Mouse (Mus musculus) large intestine, adult 2 months (tissue): ENCODE measurements around the gene Elf2. TPM values are rescaled to one million over a fixed set of nuclear protein-coding genes. Genes with fewer than 3 reads are reported as not detected.

ENCODE experiments used
- DNase-seq: peaks from one replicate; pipeline ENCODE4 v3.0.0-alpha.2; 2012; ENCODE audit warnings: low read depth, low spot score
- WGBS: fragments of 180-500 bp; shearing (Covaris S2); methylation state at CpG from one replicate; pipeline ENCODE4 v1.1.7; 2018; 5-methylcytosine and 5-hydroxymethylcytosine counted together
- polyA plus RNA-seq: library from polyadenylated mRNA; depleted of rRNA; stranded (reverse); fragments of >200 nt; gene quantifications from 2 replicates; pipeline ENCODE4 v1.2.3, GENCODE M21; 2012

The Elf2 gene
- polyA plus RNA-seq, 1 experiment = 19.9 TPM

DNA sequence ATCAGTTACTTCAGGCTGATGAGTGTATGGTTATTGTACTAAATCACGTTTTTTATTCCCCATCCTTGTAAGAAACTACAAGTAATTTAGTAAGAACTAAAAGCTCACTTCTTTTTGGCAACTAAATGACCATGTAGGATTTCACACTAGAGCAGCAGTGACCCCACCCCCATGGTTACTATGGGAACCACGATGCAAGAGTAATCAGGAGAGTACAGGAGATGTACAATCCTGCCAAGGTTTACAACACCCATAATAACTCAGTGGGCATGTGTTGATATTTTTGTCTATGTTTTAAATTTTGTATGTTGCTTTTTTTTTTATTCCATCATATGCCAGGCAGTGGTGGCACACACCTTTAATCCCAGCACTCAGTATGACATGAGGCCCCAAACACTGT is 45.2 kb downstream of the Elf2 start:
- 54% methylated on average over 2 of the region's 2 CpGs for WGBS
- DNase-seq = no peak

DNA sequence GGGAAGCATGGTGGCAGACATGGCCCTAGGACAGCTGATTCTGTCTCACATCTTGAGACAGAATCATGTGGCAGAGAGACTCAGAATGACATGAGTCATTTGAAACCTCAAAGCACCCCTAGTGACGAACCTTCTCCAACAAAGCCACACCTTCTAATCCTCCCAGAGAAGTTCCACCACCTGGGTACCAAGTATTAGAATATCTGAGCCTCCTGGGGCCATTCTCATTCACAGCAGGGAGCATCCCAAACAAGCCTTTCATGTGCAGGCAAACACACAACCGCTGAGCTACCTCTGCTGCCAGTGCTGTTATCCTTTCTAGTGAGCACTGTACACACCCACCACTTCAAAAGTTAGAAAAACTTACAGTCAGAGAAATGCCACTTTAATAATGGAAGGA is 46.2 kb downstream of the Elf2 start:
- 70% methylated on average over 2 of the region's 2 CpGs for WGBS
- no peak for DNase-seq

DNA sequence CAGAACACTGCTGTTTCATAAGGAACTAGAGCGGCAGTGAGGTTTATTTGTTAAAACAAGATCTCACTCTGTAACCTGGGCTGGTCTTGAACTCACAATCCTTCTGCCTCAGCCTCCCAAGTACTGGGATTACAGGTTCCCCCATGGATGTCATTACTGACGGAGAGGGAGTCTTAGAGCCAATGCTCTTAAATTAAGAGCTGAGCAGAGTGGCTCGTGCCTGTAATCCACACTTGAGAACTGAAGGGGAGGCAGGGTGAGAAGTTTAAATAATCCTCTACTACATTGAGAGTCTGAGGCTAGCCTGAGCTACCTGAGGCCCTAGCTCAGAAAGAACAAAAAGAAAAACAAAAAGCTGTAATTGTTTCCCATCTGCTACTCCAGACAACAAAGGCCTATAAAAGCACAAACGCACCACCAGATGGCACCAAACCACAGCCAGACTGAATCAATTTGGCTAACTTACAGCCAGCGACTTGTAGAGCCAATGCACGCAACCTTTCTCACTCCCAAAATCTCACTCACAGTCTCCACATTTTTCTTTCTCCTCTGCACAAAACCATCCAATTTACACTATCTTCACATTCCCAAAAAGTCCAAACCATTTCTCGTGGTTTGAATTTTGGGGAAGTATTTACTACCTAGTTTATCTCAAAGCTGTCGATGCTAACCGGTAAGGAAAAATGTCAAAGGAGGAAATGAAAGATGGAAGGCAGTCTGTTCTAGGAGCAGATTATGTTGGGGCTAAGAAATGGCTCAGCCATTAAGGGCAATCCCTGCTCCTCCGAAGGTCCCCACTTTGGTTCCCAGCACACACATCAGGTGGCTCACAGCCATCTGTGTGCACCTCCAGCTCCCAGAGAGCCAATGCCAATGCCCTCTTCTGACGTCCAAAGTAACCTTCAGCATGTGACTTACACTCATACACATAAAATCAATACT is 51.3 kb downstream of the Elf2 start:
- DNase-seq = peak; percentile 64
- WGBS = 47% methylated on average over 11 of the region's 11 CpGs

DNA sequence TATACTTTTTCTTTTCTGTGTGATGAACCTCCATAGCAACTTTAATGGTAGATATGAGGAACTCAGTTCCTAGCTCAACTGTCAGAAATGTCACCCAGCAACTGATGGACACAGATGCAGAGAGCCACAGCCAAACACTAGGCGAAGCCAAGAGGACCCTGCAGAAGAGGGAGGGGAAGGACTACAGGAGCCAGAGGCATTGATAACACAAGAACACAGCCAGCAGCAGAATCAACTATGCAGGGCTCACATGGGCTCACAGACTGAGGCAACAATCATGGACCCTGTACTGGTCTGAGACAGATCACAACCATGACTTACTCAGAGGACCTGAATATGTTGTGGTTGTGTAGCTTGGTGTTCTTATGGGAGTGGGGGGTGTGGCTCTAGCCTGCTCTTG is 56.1 kb downstream of the Elf2 start:
- DNase-seq = no peak
- WGBS = 59% methylated on average over 1 of the region's 1 CpGs

DNA sequence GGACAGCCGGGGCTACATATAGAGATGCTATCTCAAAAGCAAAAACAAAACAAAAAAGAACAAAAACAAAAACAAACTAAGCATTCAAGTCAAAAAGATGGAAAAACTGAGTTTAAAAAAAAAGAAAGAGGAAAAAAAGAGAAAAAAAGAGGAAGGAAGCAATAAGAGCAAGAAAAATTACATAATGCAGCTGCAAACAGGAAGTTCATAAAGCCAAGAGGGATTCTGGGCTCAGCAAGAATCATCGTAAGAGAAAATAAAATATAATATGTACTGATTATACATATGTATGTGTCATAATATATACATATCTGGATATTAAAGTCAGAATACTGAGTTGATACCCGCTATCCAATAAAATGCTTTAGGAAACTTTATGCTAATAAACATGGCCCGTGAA is 58.7 kb downstream of the Elf2 start:
- no peak for DNase-seq
- WGBS = 90% methylated on average over 4 of the region's 4 CpGs

DNA sequence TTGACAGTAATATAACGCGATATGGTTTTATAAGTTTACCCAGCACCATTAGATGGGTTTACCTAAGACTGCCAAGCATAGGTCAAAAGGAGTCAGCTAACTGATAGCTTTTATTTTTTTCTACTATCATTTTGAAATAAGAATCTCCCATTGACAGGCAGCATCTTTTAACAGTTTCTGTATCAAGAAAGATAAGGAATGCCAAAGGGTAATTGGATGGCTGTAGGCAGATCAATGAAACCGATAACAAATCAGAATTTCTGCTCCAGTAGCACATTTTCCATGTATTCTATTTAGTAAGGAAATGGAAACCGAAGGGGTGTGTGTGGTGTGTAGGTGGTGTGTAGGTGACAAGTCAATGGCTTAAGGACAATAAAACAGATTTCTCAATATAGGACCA is 62.0 kb downstream of the Elf2 start:
- 26% methylated on average over 4 of the region's 4 CpGs for WGBS
- DNase-seq = no peak

DNA sequence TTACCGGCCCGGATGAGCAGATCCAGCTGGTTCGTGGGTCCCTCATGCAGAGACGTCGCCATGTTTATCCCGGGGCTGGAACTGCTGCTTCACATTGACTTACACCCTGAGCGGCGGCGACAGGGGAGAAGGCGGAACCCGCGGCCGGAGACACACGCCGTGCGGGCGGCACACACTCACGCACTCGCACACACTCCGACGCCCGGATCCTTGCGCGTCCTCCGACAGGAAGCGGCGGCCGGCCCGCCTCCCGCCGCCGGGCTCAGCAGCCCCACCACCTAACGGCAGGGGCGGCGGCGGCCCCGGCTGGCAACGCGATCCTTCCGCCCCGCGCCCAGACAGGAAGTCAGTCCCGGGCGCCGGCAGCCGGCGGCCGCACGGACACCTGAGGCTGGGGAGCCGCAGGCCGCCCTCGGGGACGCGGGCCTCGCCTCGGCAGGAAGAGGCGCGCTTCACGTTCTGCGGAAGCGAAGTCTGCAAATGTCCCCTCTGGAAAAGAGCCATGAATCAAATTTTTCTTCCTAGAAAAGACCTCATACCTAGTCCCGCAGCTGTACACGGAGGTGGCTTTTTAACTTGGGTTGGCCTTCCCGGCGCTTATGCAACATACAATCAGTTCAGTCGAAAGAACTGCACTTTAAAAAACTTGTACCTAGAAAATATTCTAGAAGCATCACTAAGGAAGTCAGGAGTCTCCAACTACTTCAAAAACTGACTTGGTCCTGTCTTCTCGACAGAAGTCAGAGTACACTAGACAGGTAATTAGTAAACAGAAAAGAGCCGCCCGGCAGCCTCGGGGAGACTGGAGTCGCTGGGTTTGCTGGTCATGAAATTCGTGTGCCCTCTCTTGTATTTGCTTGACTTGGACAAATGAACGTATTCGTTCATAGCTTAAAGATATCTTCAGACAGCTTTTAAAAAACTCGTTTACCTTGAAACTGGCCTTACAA is 63.0 kb downstream of the Elf2 start:
- WGBS = under 1% methylated on average over 74 of the region's 75 CpGs
- peak; percentile 53 for DNase-seq

DNA sequence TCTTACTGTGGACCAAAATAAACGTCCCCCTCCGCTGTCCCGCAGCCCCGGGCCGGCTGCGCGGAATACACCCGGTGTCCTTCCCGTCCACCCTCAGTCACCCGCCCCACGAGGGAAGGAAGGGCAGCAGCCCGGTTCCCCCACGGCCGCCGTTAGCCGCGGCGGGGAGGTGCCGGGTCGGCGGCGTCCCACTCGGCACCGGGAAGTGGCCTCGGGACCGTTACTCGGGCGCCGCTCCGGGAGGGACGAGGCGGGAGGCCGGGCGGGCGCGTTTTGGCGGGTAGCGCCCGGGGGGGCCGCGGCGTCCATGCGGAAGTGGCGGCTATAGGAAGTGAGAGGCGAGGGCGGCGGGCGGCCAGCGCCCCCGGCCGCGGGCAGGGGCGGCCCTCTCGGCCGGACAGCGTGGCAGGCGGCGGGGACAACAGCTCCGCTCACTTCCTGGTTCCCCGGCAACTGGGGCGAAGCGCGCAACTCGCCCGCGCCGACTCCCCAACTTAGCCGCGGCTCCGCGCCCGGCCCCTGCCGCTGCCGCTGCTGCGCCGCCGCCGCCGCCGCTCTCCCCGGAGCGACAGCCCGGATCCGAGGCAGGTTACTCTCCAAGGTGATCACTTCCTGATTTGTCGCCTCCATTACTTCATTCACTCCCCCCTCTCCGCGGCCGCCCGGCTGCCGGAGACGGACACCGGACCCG is 63.9 kb downstream of the Elf2 start:
- no peak for DNase-seq
- 1% methylated on average over 93 of the region's 93 CpGs for WGBS

DNA sequence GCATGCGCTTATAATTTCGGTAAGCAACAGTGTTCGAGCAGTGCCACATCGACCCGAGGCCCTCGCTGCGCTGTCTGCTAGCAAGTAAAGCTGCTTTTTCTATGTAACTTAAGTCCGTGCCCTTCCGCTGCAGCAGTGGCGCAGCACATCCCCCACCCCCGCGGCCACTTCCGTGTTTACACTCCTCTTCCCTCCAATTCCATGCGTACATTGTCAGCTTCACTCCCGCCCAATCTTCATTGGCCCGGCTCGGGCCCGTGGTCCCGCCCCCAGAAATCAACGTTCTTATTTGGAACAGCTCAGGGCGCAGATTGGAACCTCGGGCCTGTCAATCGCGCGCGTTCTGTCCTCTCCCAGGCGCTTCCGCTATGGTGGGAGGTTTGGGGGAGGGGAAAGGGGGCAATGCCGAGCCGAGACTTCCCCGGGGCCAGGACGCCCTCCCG is 64.5 kb downstream of the Elf2 start:
- DNase-seq = peak; percentile 96
- WGBS = under 1% methylated on average over 33 of the region's 33 CpGs

DNA sequence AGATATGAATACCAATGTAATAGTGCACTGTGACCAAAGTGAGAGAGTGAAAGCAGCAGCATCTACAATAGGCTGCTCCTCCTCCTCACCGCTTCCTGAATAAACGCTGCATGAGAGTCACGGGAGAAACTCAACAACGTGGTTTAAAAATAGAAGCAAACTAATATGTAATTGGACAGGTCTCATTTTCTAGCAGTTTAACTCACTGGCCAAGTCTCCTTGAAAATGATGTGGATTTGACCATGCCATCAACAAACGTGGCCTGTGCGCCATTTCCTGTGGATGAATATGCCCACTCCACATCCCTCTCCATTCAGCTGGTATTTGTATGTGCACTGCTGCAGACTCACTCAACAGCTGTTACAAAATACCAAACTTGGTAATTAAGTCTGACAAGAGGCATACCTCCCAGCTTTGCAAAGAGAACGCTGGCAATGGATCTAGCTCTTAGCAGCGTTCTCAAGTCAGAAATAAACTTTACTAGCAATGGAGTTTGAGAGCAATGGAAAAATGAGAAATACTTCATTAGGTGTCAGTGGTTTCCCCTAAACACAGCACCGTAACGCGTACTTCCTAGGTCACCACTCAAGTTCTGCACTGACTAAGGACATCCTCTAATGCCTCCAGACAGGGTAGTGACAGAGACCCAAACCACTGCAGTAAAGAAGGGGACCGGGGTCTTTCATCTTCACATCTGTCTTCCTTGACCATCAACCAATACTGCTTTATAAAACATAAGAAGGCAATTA is 70.2 kb downstream of the Elf2 start:
- DNase-seq = no peak
- WGBS = 50% methylated on average over 12 of the region's 12 CpGs

DNA sequence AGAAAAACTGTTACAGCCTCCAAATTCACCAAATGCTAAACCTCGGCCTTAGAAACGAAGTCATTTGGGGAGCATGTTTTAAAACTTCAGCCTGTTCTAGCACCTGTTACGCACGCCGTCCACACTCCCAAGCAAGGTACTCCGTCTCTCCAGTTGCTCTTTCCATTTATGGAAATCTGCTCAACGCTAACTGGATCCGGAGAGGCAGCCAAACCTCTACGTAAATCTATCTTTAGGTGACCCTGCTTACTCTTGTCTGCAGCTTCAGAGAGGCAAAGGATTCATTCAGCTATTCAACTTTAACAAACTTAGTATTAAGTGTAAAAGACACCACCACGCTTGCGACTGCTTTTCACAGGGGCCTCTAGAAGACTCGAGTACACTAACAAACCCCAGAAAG is 72.0 kb downstream of the Elf2 start:
- WGBS = 70% methylated on average over 12 of the region's 12 CpGs
- no peak for DNase-seq

DNA sequence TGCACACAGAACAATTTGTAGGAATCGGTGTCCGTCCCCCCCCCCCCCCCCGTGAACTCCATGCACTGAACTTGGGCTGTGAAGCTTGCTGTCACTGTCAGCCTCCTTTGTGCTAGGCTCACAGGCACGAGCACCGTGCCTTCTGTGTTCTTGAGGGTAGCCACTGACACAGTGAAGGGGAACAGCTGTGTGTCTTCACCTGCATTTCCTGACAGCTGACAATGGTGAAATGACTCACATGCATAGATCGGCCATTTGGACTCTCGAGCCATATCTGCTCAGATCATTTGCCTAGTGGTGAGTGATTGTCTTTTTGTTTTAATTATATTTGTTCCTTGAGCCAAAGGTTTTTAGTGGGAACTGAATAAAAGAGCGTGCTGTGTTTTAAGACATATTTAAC is 77.5 kb downstream of the Elf2 start:
- WGBS = 73% methylated on average over 8 of the region's 8 CpGs
- DNase-seq = no peak

DNA sequence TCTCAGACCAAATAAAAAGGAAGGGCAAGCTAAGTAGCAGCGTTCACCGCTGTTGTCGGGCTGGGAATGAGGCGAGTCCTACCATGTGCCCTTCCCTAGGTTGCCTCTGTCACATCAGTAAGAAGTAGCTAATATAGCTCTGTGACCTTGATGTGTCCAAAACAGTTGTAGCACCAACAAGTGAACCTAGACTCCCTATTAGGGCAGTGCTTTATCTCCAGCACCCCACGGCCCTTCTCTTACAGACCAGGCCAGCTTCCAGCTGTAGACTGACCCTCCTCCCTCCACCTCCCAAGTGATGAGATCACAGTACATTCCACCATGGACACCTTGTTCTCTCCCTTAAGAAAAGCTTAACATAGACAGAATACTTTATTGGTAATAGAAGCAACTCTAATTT is 82.4 kb downstream of the Elf2 start:
- DNase-seq = no peak
- WGBS = 90% methylated on average over 5 of the region's 5 CpGs

DNA sequence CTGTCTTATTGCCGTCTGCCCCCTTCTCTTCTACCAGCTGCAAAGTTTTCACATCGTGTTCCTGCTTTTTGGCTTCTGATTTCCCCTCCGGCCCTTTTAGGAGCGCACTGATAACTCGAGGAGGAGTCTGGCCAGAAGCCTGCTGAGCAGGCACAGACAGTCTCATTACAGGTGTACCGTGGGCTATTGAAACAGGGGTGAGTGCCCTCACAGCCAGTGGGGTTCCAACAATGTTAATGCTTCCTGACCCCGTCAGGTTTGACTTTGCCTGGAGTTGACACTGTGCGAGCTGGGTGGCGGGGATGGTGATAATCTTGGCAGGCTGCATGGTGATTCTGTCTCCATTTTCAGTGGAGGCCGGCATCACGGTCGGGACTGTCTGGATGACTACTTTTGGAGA is 84.0 kb downstream of the Elf2 start:
- WGBS = 90% methylated on average over 12 of the region's 12 CpGs

DNA sequence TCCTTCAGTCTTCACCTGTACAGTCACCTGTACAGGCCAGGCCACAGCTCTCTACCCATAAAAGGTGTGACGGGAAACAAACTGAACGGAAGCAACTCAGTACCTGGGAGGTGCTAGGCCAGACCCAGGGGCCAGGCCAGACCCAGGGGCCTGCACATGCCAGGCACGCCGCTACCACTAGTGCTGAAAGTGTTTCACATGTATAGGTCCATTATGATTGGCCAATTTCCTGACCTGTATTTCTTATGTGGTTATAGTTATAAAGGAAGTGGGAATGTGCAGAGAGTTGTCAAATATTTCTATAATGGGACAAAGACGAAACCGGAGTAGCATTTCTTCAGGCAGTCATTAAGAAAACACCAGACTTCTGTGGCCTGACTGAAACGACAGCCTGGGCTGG is 85.7 kb downstream of the Elf2 start:
- WGBS = 82% methylated on average over 7 of the region's 7 CpGs
- DNase-seq = no peak

More for the DNA sequence above, 84.0 kb downstream of the Elf2 start:
- DNase-seq = no peak

DNA sequence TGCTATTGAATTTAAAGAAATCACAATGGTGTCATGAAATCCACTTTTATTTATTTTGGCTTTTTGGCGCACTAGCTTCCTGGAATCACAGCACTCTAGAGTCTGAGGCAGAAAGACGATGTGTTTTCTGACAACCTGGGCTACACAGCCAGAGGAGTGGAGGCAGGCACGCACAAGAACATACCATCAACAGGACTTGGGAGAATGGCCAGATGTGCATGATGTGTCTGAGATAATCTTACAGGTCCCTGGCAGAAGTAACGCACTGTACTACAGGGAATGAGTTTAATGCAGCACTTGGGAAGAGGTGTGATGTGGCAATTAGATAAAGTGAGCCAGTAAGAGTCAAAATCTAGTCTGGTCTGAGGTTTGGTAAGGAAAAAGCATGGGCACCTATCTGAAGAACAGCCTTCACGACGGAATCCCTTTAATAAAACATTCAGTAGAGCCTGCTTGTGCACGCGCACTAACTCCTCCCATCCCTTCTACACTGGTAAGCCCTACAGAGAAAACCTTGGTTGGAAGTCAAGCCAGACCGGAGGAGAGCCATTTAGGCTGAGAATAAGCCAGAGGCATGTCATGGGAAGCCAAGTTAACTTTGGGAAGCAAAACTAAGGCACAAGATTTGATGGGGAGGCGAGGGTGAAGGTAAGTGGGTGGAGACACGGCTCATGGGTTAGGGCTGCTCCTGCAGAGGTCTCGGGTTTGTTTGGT is 87.6 kb downstream of the Elf2 start:
- DNase-seq = no peak
- WGBS = 85% methylated on average over 12 of the region's 12 CpGs

DNA sequence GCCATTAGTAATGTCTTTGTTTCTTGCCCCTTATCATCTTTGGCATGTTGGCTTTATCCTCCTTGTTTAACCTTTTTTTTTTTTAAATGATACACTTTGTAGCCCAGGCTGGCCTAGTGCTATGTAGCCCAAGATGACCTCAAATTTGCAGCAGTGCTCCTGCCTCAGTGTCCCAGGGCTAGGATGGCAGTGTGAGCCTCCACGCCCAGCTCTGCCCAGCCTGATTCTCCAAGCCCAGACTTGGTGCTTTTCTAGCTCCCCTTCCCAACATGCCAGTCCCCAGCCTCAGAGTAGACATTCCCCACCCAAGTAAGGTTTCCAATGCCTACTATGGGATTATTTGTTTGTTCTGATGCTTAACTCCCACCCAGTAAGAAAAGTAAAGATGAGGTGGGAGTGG is 88.2 kb downstream of the Elf2 start:
- 97% methylated on average over 1 of the region's 1 CpGs for WGBS
- DNase-seq = no peak

DNA sequence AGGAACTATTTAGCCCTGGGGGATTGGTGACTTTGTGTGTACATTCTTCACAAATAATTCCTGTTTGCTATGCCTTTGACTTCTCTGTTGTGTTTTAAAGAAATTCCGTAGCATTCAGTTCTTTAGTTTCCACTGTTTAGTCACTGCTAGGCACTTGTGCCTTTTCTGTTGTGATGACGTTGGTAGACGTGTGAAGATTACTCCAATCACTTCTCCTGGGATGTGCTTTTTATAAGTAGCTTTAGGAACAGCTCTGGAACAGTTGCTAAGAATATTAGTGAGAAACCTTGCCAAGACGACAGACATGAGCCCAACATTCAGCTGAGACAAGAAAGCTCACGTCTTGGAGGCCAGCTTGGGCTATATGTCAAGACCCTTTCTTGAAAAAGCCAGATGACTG is 89.4 kb downstream of the Elf2 start:
- WGBS = 76% methylated on average over 5 of the region's 5 CpGs
- no peak for DNase-seq

DNA sequence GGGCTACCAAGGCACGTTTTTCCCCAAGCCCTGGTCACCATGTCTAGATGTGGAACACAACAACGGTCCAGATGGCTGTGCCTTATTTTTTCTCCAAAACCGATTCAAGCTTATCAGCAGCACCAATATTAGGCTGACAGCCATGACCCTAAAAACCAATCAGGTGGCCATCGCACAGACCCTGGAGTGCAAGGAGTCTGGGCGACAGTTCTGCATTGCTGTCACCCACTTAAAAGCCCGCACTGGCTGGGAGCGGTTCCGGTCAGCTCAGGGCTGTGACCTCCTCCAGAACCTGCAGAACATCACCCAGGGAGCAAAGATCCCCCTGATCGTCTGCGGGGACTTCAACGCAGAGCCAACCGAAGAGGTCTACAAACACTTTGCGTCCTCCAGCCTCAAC is 90.6 kb downstream of the Elf2 start:
- WGBS = 90% methylated on average over 13 of the region's 13 CpGs
- DNase-seq = no peak
